Mouse (Mus musculus) stomach, postnatal 0 days (tissue): ENCODE measurements around the gene Cyp4f17. TPM values are rescaled to one million over a fixed set of nuclear protein-coding genes. Genes with fewer than 3 reads are reported as not detected.
"Not testable (repeated sequence)": the region's sequence is repeated elsewhere in the genome, so short reads cannot be mapped to it uniquely, and the experiment has no call there.

Source experiments
- ATAC-seq: fragments of 200-750 bp; cut with Nextera tagmentation; 2 replicates; pipeline ENCODE4 v1.8.0; 2017; ENCODE audit not compliant: low FRiP score, low TSS enrichment
- DNase-seq: peaks from one replicate; pipeline ENCODE4 v3.0.0-alpha.2; 2016; ENCODE audit warnings: low spot score
- H3K27ac ChIP-seq: fragments of 300-500 bp; sonication (generic); replicated peaks from 2 replicates; pipeline ENCODE4 v1.5.1; 2014; ENCODE audit warnings: mild to moderate bottlenecking, control low read depth
- H3K27me3 ChIP-seq: fragments of 300-500 bp; sonication (generic); 2 replicates; pipeline ENCODE4 v1.6.1; 2014; ENCODE audit warnings: low read length; ENCODE audit not compliant: control insufficient read depth, insufficient read depth
- H3K36me3 ChIP-seq: fragments of 300-500 bp; sonication (generic); 2 replicates; pipeline ENCODE4 v1.6.1; 2014; ENCODE audit warnings: low read length, mixed read lengths; ENCODE audit not compliant: control insufficient read depth, insufficient read depth
- H3K4me1 ChIP-seq: fragments of 300-500 bp; sonication (generic); replicated peaks from 2 replicates; pipeline ENCODE4 v1.6.1; 2014; ENCODE audit warnings: antibody characterized with exemption; ENCODE audit not compliant: control insufficient read depth, insufficient read depth
- H3K4me2 ChIP-seq: fragments of 300-500 bp; sonication (generic); replicated peaks from 2 replicates; pipeline ENCODE4 v1.6.1; 2014; ENCODE audit warnings: low read depth, mild to moderate bottlenecking, control low read depth, moderate library complexity
- H3K4me3 ChIP-seq: fragments of 300-500 bp; sonication (generic); 2 replicates; pipeline ENCODE4 v1.5.1; 2014; ENCODE audit warnings: low read depth, low read length, control low read depth
- H3K9ac ChIP-seq: fragments of 300-500 bp; sonication (generic); 2 replicates; pipeline ENCODE4 v1.6.1; 2014; ENCODE audit warnings: mild to moderate bottlenecking, low read length, control low read depth, mixed read lengths
- H3K9me3 ChIP-seq: fragments of 300-500 bp; sonication (generic); 2 replicates; pipeline ENCODE4 v1.6.1; 2016; ENCODE audit warnings: low read length; ENCODE audit not compliant: control insufficient read depth
- CTCF ChIP-seq: IDR thresholded peaks from 2 replicates; pipeline ENCODE4 v1.5.1; 2016; ENCODE audit warnings: antibody characterized with exemption, low read depth, mild to moderate bottlenecking, moderate library complexity
- EP300 ChIP-seq: optimal IDR thresholded peaks from 2 replicates; pipeline ENCODE3; 2016; ENCODE audit warnings: antibody characterized with exemption
- WGBS: fragments of 180-500 bp; shearing (Covaris S2); extraction: QIAGEN DNeasy Blood & Tissue Kit; methylation state at CpG from one replicate; pipeline ENCODE4 v1.1.7; 2014; 5-methylcytosine and 5-hydroxymethylcytosine counted together
- polyA plus RNA-seq: library from polyadenylated mRNA; unstranded; fragments of >200 nt; fragmentation: Nextera tagmentation; extraction: Ambion mirVana; gene quantifications from 2 replicates; pipeline ENCODE4 v1.2.1, GENCODE M21; 2015

Gene Cyp4f17
- polyA plus RNA-seq, 1 experiment from 2014 or later, result 3.8 TPM

GRCm38 (mm10) chr17:32534068-32534467 is 28.2 kb downstream of the Cyp4f17 start:
- no peak overlapping the region for H3K27ac ChIP-seq
- no peak overlapping the region for H3K4me2 ChIP-seq
- no peak for ATAC-seq
- no peaks in the 10 kb centered on the region for H3K27me3 ChIP-seq
- H3K9me3 ChIP-seq, result no peaks in the 10 kb centered on the region
- no peak overlapping the region for H3K9ac ChIP-seq
- H3K4me3 ChIP-seq, result no peak overlapping the region
- H3K4me1 ChIP-seq, result no peaks in the 10 kb centered on the region
- WGBS, result 73% methylated on average over 6 of the region's 6 CpGs
- DNase-seq, result no peak
- TF ChIP-seq CTCF (no peak), EP300 (no peak)
- no peaks in the 10 kb centered on the region for H3K36me3 ChIP-seq

- DNase-seq (peak; percentile 95), ATAC-seq (peak; percentile 98)
- Histone ChIP-seq H3K4me3 (peak within 1 kb of the TSS; percentile 41), H3K27ac (peak within 1 kb of the TSS; percentile 63), H3K4me2 (peak within 1 kb of the TSS; percentile 65), H3K9ac (peak within 1 kb of the TSS; percentile 61)
- not testable (repeated sequence) for H3K36me3 ChIP-seq, H3K9me3 ChIP-seq, H3K4me1 ChIP-seq, H3K27me3 ChIP-seq
- WGBS, result 5% methylated on average over 5 of the region's 5 CpGs
Measured at GRCm38 (mm10) chr17:32536051-32536866, 30.4 kb downstream of the Cyp4f17 start, which contains the start of gene Cyp4f16. Gene Cyp4f16, plus strand, starts transcription at chr17:32536558.

- DNase-seq (no peak), ATAC-seq (no peak)
- Histone ChIP-seq H3K9ac (peak overlapping the region; percentile 61), H3K36me3 (no peaks in the 10 kb centered on the region), H3K27ac (peak overlapping the region; percentile 63), H3K4me3 (peak overlapping the region; percentile 41), H3K27me3 (no peaks in the 10 kb centered on the region), H3K9me3 (no peaks in the 10 kb centered on the region), H3K4me1 (no peaks in the 10 kb centered on the region), H3K4me2 (peak overlapping the region; percentile 65)
- 48% methylated on average over 5 of the region's 5 CpGs for WGBS
- TF ChIP-seq EP300, result no peak
- TF ChIP-seq CTCF, result no peak
Measured at GRCm38 (mm10) chr17:32536867-32537250, 31.0 kb downstream of the Cyp4f17 start.

GRCm38 (mm10) chr17:32544792-32545191 is 38.9 kb downstream of the Cyp4f17 start:
- H3K4me2 ChIP-seq, H3K9me3 ChIP-seq, DNase-seq, H3K4me1 ChIP-seq, H3K4me3 ChIP-seq, ATAC-seq, H3K27ac ChIP-seq, H3K36me3 ChIP-seq, H3K27me3 ChIP-seq, H3K9ac ChIP-seq: not testable (repeated sequence)
- 85% methylated on average over 5 of the region's 5 CpGs for WGBS

- not testable (repeated sequence) for H3K36me3 ChIP-seq, H3K9ac ChIP-seq, H3K4me1 ChIP-seq, H3K27me3 ChIP-seq, H3K27ac ChIP-seq, H3K4me3 ChIP-seq, DNase-seq, H3K9me3 ChIP-seq
- H3K4me2 ChIP-seq, result peak overlapping the region; percentile 34
- WGBS, result 97% methylated on average over 2 of the region's 3 CpGs
- peak; percentile 41 for ATAC-seq
Measured at GRCm38 (mm10) chr17:32550377-32550776, 44.5 kb downstream of the Cyp4f17 start.

GRCm38 (mm10) chr17:32550900-32551770 is 45.3 kb downstream of the Cyp4f17 start:
- Histone ChIP-seq H3K4me1 (no peaks in the 10 kb centered on the region), H3K9ac (no peak overlapping the region), H3K27ac (no peak overlapping the region), H3K36me3 (no peaks in the 10 kb centered on the region), H3K9me3 (no peaks in the 10 kb centered on the region), H3K27me3 (no peaks in the 10 kb centered on the region), H3K4me2 (peak overlapping the region; percentile 34), H3K4me3 (no peak overlapping the region)
- TF ChIP-seq EP300 (no peak), CTCF (peak; percentile 82)
- peak; percentile 96 for ATAC-seq
- 15% methylated on average over 20 of the region's 20 CpGs for whole genome bisulfite sequencing
- DNase-seq, result peak; percentile 87

GRCm38 (mm10) chr17:32553016-32553415 is 47.2 kb downstream of the Cyp4f17 start:
- H3K27me3 ChIP-seq, H3K9me3 ChIP-seq, H3K4me1 ChIP-seq, H3K36me3 ChIP-seq, H3K4me3 ChIP-seq, H3K9ac ChIP-seq, H3K27ac ChIP-seq, ATAC-seq, DNase-seq, H3K4me2 ChIP-seq: not testable (repeated sequence)
- 52% methylated on average over 1 of the region's 1 CpGs for WGBS

- ATAC-seq, H3K4me2 ChIP-seq, H3K4me1 ChIP-seq, H3K27ac ChIP-seq, H3K27me3 ChIP-seq, H3K36me3 ChIP-seq, DNase-seq, H3K4me3 ChIP-seq, H3K9me3 ChIP-seq, H3K9ac ChIP-seq: not testable (repeated sequence)
- 61% methylated on average over 9 of the region's 9 CpGs for WGBS
Measured at GRCm38 (mm10) chr17:32554368-32554767, 48.5 kb downstream of the Cyp4f17 start.
